Mouse (Mus musculus): ENCODE data around the gene Rdh5.

DNA sequence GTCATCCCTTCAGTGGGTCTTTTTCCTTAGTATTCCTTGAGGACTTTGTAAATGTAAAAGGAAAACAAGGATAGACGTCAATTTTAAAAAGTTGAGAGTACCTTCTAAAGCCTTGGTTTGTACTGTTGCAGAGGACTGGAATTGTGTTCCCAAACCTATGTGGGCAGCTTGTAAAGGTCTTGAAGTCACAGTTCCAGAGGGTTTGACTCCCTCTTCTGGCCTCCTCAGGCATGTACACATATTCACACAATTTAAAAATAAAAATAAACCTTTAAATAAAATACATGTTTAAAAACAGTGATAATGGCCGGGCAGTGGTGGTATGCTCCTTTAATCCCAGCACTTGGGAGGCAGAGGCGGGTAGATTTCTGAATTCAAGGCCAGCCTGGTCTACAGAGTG is 56.6 kb downstream of the Rdh5 start:
- TF ChIP-seq CTCF (IDR thresholded peaks at IDR 0.05; ENCODE audit: extremely low read depth, insufficient read depth, insufficient read length, insufficient replicate concordance) = no peak
- TF ChIP-seq POLR2A (IDR thresholded peaks at IDR 0.05; ENCODE audit: low read depth, low read length) = no peak

All from spleen, adult 2 months (tissue).